ENCODE assay signal across 8 mouse cellular contexts in the genomic region with DNA sequence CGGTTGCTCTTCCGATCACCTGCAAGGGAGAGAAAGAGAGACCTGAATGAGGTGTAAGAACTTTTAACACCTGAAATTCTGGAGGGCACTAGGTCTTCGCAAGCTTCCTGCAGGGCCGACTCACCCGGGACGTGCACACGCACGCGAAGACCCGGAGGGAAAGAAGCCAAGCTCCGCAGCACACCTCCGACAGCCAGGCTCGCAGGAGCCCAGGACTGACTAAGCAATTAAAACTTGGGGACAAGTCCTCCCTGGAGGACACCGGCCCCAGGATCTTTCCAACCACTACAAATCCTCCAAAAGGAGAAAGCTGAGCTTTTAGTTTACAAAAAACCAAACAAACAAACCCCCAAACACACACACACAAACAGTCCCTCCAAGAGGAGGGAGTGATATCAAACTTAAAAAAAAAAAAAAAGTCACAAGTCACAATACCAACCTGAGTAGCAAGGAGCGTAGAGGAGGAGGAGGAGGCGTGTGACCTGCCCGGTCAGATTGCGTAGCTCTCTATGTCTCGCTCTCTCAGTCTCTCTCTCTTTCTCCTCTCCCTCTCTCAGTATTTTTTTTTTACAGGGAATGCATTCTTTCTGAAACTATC. TPM values are rescaled to one million over a fixed set of nuclear protein-coding genes. Genes with fewer than 3 reads are reported as not detected.
DNase-seq lines count a peak whose midpoint lies in the region; ATAC-seq and TF ChIP-seq lines count a peak whose summit lies in the region.

No protein-coding gene starts in this region.

- no peaks in the 10 kb centered on the region for H3K9me3 ChIP-seq in liver, embryonic 15.5 days (replicated peaks)

- peak overlapping the region; percentile 59 for H3K4me3 ChIP-seq in testis, adult 2 months (ENCODE audit: control insufficient read depth, low read depth, low read length)
- peak overlapping the region; percentile 54 for H3K4me3 ChIP-seq in liver, embryonic 15.5 days (replicated peaks)

- DNase-seq in adrenal gland, adult 2 months: peak; percentile 34
- DNase-seq in adrenal gland, postnatal 25 days: no peak
- DNase-seq in testis, postnatal 10 days (ENCODE audit: low spot score): no peak
- peak; percentile 63 for DNase-seq in thymus, postnatal 14 days
- no peak for DNase-seq in layer of hippocampus, adult 8-10 months (ENCODE audit: low spot score in 2 of 2)
- no peak for DNase-seq in ovary, postnatal 14 days (ENCODE audit: low spot score)

- H3K27me3 ChIP-seq in testis, adult 2 months (ENCODE audit: control insufficient read depth, insufficient read depth, low read length): peaks cover 26% of the 10 kb centered on the region
- H3K27me3 ChIP-seq in liver, embryonic 15.5 days: peaks cover 100% of the 10 kb centered on the region

- WGBS in liver, embryonic 15.5 days (ENCODE audit: insufficient replicate concordance): 0% methylated on average over 19 of the region's 19 CpGs

- TF ChIP-seq CTCF in testis, adult 2 months (IDR thresholded peaks at IDR 0.05; ENCODE audit: control insufficient read depth, insufficient read depth, insufficient replicate concordance, low read depth, low read length): no peak

- no peak for ATAC-seq in liver, embryonic 15.5 days (ENCODE audit: insufficient read depth)

- peak overlapping the region; percentile 76 for H3K4me2 ChIP-seq in liver, embryonic 15.5 days

- H3K27ac ChIP-seq in testis, adult 2 months (ENCODE audit: control insufficient read depth, insufficient read depth, low read depth, low read length): no peak overlapping the region
- H3K27ac ChIP-seq in liver, embryonic 15.5 days (replicated peaks): peak overlapping the region; percentile 45; the same call in 1 of the 2 replicates

- H3K9ac ChIP-seq in liver, embryonic 15.5 days: no peak overlapping the region; the same call in 1 of the 2 replicates

- peaks cover 22% of the 10 kb centered on the region for H3K4me1 ChIP-seq in testis, adult 2 months (ENCODE audit: control insufficient read depth, insufficient read depth, low read length)
- H3K4me1 ChIP-seq in liver, embryonic 15.5 days (replicated peaks): peaks cover 25% of the 10 kb centered on the region

- no peak for TF ChIP-seq POLR2A in testis, adult 2 months (IDR thresholded peaks at IDR 0.05; ENCODE audit: control insufficient read depth, low read depth, low read length)

- H3K36me3 ChIP-seq in testis, adult 2 months (ENCODE audit: control insufficient read depth, insufficient read depth, low read length): no peaks in the 10 kb centered on the region
- no peaks in the 10 kb centered on the region for H3K36me3 ChIP-seq in liver, embryonic 15.5 days (replicated peaks)

RNA-seq across cellular contexts. Expression of gene 4930412O13Rik, which starts 3.0 kb away (rescaled TPM):
- 1 to 10 TPM in 1 of 2 experiments, under 1 TPM in 1; 0.59 to 1.0 TPM for total RNA-seq in adrenal gland, adult 2 months (2021)
- polyA plus RNA-seq in adrenal gland, adult 2 months (2012; rRNA removed): 0.11 and 0.22 TPM in 2 replicates
- total RNA-seq in adrenal gland, postnatal 25 days (2021): 2.5 and 2.6 TPM in 2 replicates
- 57.2 and 69.9 TPM in 2 replicates for polyA plus RNA-seq in testis, adult 2 months (2012; rRNA removed)
- 0.14 TPM in 1 of 2 replicates, not detected in the other for polyA plus RNA-seq in liver, embryonic 15.5 days (2015; fragmentation: Nextera tagmentation; extraction: Ambion mirVana)
- not detected for total RNA-seq in layer of hippocampus, adult 8-10 months (2022)

RNA-seq across cellular contexts. Expression of gene 9230102O04Rik, which starts 11.3 kb away (rescaled TPM):
- not detected for total RNA-seq in adrenal gland, adult 2 months (2021)
- not detected in 2 replicates for polyA plus RNA-seq in adrenal gland, adult 2 months (2012; rRNA removed)
- not detected in 2 replicates for total RNA-seq in adrenal gland, postnatal 25 days (2021)
- 0.75 TPM in 1 of 2 replicates, not detected in the other for polyA plus RNA-seq in testis, adult 2 months (2012; rRNA removed)
- not detected in 2 replicates for polyA plus RNA-seq in liver, embryonic 15.5 days (2015; fragmentation: Nextera tagmentation; extraction: Ambion mirVana)
- not detected for total RNA-seq in layer of hippocampus, adult 8-10 months (2022)

RNA-seq across cellular contexts. Expression of gene Gata3, which starts 11.8 kb away (rescaled TPM):
- total RNA-seq in adrenal gland, adult 2 months (2021): 10 to 100 TPM; 12.7 to 26.1 TPM
- polyA plus RNA-seq in adrenal gland, adult 2 months (2012; rRNA removed): 15.9 and 18.6 TPM in 2 replicates
- 17.2 and 25.5 TPM in 2 replicates for total RNA-seq in adrenal gland, postnatal 25 days (2021)
- polyA plus RNA-seq in testis, adult 2 months (2012; rRNA removed): 1.0 and 2.0 TPM in 2 replicates
- 1.1 TPM in 2 replicates for polyA plus RNA-seq in liver, embryonic 15.5 days (2015; fragmentation: Nextera tagmentation; extraction: Ambion mirVana)
- under 1 TPM in 2 of 4 experiments, not detected in 2; 0.09 to 0.47 TPM for total RNA-seq in layer of hippocampus, adult 8-10 months (2022)

Comparison
In these comparisons a context has a peak if more than half of its experiments do, and no peak if none do; other contexts are left out.
1. DNase-seq: peak in adrenal gland, adult 2 months (single experiment) and thymus, postnatal 14 days (single experiment); none in adrenal gland, postnatal 25 days (single experiment), testis, postnatal 10 days (single experiment), layer of hippocampus, adult 8-10 months (0 of 2) and ovary, postnatal 14 days (single experiment).
2. RNA of gene Gata3, which starts 11.8 kb away (total RNA-seq): 12.7 to 26.1 TPM in adrenal gland, adult 2 months and 17.2 to 25.5 TPM in adrenal gland, postnatal 25 days; 0.09 to 0.47 TPM in layer of hippocampus, adult 8-10 months; every median in the first group is over 4 times any median in the second.